Mouse (Mus musculus) T-cell, adult 2 months (primary cell): ENCODE results near the gene Lrrc1.

Experiments
- DNase-seq: peaks from one replicate; pipeline ENCODE4 v3.0.0; 2022; ENCODE audit warnings: low spot score

The Lrrc1 gene

GRCm38 (mm10) chr9:77426110-77426509, 118.6 kb downstream of the Lrrc1 start:
- no peak for DNase-seq

- no peak for DNase-seq
Measured at GRCm38 (mm10) chr9:77425553-77425952, 119.1 kb downstream of the Lrrc1 start.

GRCm38 (mm10) chr9:77420200-77420585, 124.5 kb downstream of the Lrrc1 start:
- no peak for DNase-seq

GRCm38 (mm10) chr9:77419501-77420199, 125.0 kb downstream of the Lrrc1 start:
- DNase-seq, result no peak

GRCm38 (mm10) chr9:77418800-77419199, 125.9 kb downstream of the Lrrc1 start:
- no peak for DNase-seq

- DNase-seq, result no peak
Measured at GRCm38 (mm10) chr9:77416486-77416885, 128.2 kb downstream of the Lrrc1 start.

GRCm38 (mm10) chr9:77416002-77416401, 128.7 kb downstream of the Lrrc1 start:
- no peak for DNase-seq

GRCm38 (mm10) chr9:77411830-77412425, 132.7 kb downstream of the Lrrc1 start:
- DNase-seq, result no peak

GRCm38 (mm10) chr9:77410968-77411367, 133.7 kb downstream of the Lrrc1 start:
- DNase-seq, result no peak

- no peak for DNase-seq
Measured at GRCm38 (mm10) chr9:77410524-77410923, 134.1 kb downstream of the Lrrc1 start.

- DNase-seq, result no peak
Measured at GRCm38 (mm10) chr9:77408053-77408603, 136.5 kb downstream of the Lrrc1 start.

GRCm38 (mm10) chr9:77406906-77407305, 137.8 kb downstream of the Lrrc1 start:
- DNase-seq, result no peak

- no peak for DNase-seq
Measured at GRCm38 (mm10) chr9:77404458-77404857, 140.2 kb downstream of the Lrrc1 start.

GRCm38 (mm10) chr9:77403961-77404360, 140.7 kb downstream of the Lrrc1 start:
- no peak for DNase-seq

GRCm38 (mm10) chr9:77402971-77403370, 141.7 kb downstream of the Lrrc1 start:
- DNase-seq, result no peak

GRCm38 (mm10) chr9:77399801-77400200, 144.9 kb downstream of the Lrrc1 start:
- no peak for DNase-seq

GRCm38 (mm10) chr9:77398856-77399631, 145.6 kb downstream of the Lrrc1 start:
- DNase-seq, result no peak

- no peak for DNase-seq
Measured at GRCm38 (mm10) chr9:77397027-77397426, 147.6 kb downstream of the Lrrc1 start.

- DNase-seq, result no peak
Measured at GRCm38 (mm10) chr9:77391248-77391647, 153.4 kb downstream of the Lrrc1 start.

GRCm38 (mm10) chr9:77388956-77389355, 155.7 kb downstream of the Lrrc1 start:
- DNase-seq, result no peak

- no peak for DNase-seq
Measured at GRCm38 (mm10) chr9:77386751-77387150, 157.9 kb downstream of the Lrrc1 start.

GRCm38 (mm10) chr9:77385611-77386010, 159.1 kb downstream of the Lrrc1 start:
- DNase-seq, result no peak

- no peak for DNase-seq
Measured at GRCm38 (mm10) chr9:77384651-77385050, 160.0 kb downstream of the Lrrc1 start.
